8 mouse cellular contexts compared by ENCODE assay signal in genomic region chr7:17066412-17066811, GRCm38 (mm10). TPM values are rescaled to one million over a fixed set of nuclear protein-coding genes. Genes with fewer than 3 reads are reported as not detected.
DNase-seq lines count a peak whose midpoint lies in the region; ATAC-seq and TF ChIP-seq lines count a peak whose summit lies in the region.

No protein-coding gene starts in this region.

- ATAC-seq in forebrain, embryonic 11.5 days (replicated peaks; ENCODE audit: low FRiP score) = no peak
- ATAC-seq in forebrain, embryonic 15.5 days (replicated peaks) = no peak
- ATAC-seq in common myeloid progenitor, adult 5-6 weeks (replicated peaks; ENCODE audit: low read depth, poor library complexity, severe bottlenecking) = peak; percentile 88

- H3K9ac ChIP-seq in forebrain, embryonic 11.5 days (ENCODE audit: low read length) = no peak overlapping the region
- no peak overlapping the region for H3K9ac ChIP-seq in forebrain, embryonic 15.5 days (replicated peaks)
- no peak overlapping the region for H3K9ac ChIP-seq in heart, adult 2 months (ENCODE audit: low read depth, low read length)

- H3K4me3 ChIP-seq in forebrain, embryonic 11.5 days (ENCODE audit: low read depth, low read length) = no peak overlapping the region
- no peak overlapping the region for H3K4me3 ChIP-seq in forebrain, embryonic 15.5 days
- H3K4me3 ChIP-seq in heart, adult 2 months = no peak overlapping the region

- TF ChIP-seq EP300 in heart, adult 2 months (IDR thresholded peaks at IDR 0.05; ENCODE audit: insufficient read depth, low read depth, low read length) = peak; percentile 73; the same call in 1 of the 2 replicates

- H3K79me2 ChIP-seq in heart, adult 2 months (replicated peaks; ENCODE audit: control insufficient read depth, insufficient read depth, low read length) = no peaks in the 10 kb centered on the region

- H3K4me2 ChIP-seq in forebrain, embryonic 11.5 days (ENCODE audit: low read depth, low read length, severe bottlenecking) = no peak overlapping the region
- H3K4me2 ChIP-seq in forebrain, embryonic 15.5 days (replicated peaks) = no peak overlapping the region

- DNase-seq in forebrain, embryonic 11.5 days (ENCODE audit: low spot score) = peak; percentile 88
- DNase-seq in R1 (ENCODE audit: low read depth, low spot score) = peak; percentile 77
- peak; percentile 72 to 93 for DNase-seq in heart, adult 2 months
- DNase-seq in layer of hippocampus, postnatal 10 days (ENCODE audit: low spot score in 2 of 2) = peak; percentile 90 to 93
- peak; percentile 95 for DNase-seq in lung, postnatal 36 days
- DNase-seq in spleen, postnatal 4 days (ENCODE audit: low spot score in 2 of 2) = peak; percentile 81 to 93

- TF ChIP-seq POLR2A in heart, adult 2 months (IDR thresholded peaks at IDR 0.05; ENCODE audit: insufficient read depth, low read depth, low read length) = no peak

- TF ChIP-seq CTCF in heart, adult 2 months (IDR thresholded peaks at IDR 0.05) = peak; percentile 91

- peaks cover 2% of the 10 kb centered on the region; the same call in 1 of the 2 replicates for H3K4me1 ChIP-seq in forebrain, embryonic 11.5 days (replicated peaks; ENCODE audit: control insufficient read depth, insufficient read depth, low read length)
- H3K4me1 ChIP-seq in forebrain, embryonic 15.5 days = peaks cover 12% of the 10 kb centered on the region
- H3K4me1 ChIP-seq in heart, adult 2 months (ENCODE audit: control insufficient read depth, insufficient read depth, low read length) = peaks cover 6% of the 10 kb centered on the region

- WGBS in forebrain, embryonic 11.5 days = 11% methylated on average over 2 of the region's 2 CpGs
- WGBS in forebrain, embryonic 15.5 days = 3% methylated on average over 2 of the region's 2 CpGs
- WGBS in heart, adult 2 months = 0% methylated on average over 2 of the region's 2 CpGs

- H3K9me3 ChIP-seq in forebrain, embryonic 11.5 days (ENCODE audit: control insufficient read depth, low read length) = no peaks in the 10 kb centered on the region
- H3K9me3 ChIP-seq in forebrain, embryonic 15.5 days = no peaks in the 10 kb centered on the region

- H3K36me3 ChIP-seq in forebrain, embryonic 11.5 days (ENCODE audit: control insufficient read depth, insufficient read depth, low read length) = no peaks in the 10 kb centered on the region
- no peaks in the 10 kb centered on the region for H3K36me3 ChIP-seq in forebrain, embryonic 15.5 days
- no peaks in the 10 kb centered on the region for H3K36me3 ChIP-seq in heart, adult 2 months (ENCODE audit: control insufficient read depth, insufficient read depth, low read length)

- intact Hi-C loops in heart, adult 2 months (cut with DNase I) = loop anchor here (1.0 to 2.0 kb wide), 3 partner anchors 64 to 135 kb away; no protein-coding TSS in a partner anchor

- no peak overlapping the region for H3K27ac ChIP-seq in forebrain, embryonic 11.5 days (ENCODE audit: low read depth, low read length)
- H3K27ac ChIP-seq in forebrain, embryonic 15.5 days (replicated peaks) = no peak overlapping the region
- H3K27ac ChIP-seq in heart, adult 2 months = no peak overlapping the region

- H3K27me3 ChIP-seq in forebrain, embryonic 11.5 days (ENCODE audit: control insufficient read depth, insufficient read depth, low read length) = 0 out of 2 replicates have a peak, but pooled peaks cover 2% of the 10 kb centered on the region
- no peaks in the 10 kb centered on the region for H3K27me3 ChIP-seq in forebrain, embryonic 15.5 days
- no peaks in the 10 kb centered on the region for H3K27me3 ChIP-seq in heart, adult 2 months (ENCODE audit: control insufficient read depth, insufficient read depth, low read length)

RNA-seq across cellular contexts. Expression of gene Hif3a, which starts 4.2 kb away (rescaled TPM):
- polyA plus RNA-seq in forebrain, embryonic 11.5 days (2014; fragmentation: Nextera tagmentation; extraction: Ambion mirVana) = 8.6 and 10.4 TPM in 2 replicates
- 4.3 and 4.9 TPM in 2 replicates for polyA plus RNA-seq in forebrain, embryonic 15.5 days (2015; fragmentation: Nextera tagmentation; extraction: Ambion mirVana)
- total RNA-seq in common myeloid progenitor, adult 5-6 weeks (2017) = 0.82 and 2.2 TPM in 2 replicates
- total RNA-seq in heart, adult 2 months (2021) = 1 to 10 TPM; 1.9 to 3.0 TPM
- 1.6 and 2.5 TPM in 2 replicates for polyA plus RNA-seq in heart, adult 2 months (2012; rRNA removed)
- 10 to 100 TPM in 1 of 2 experiments, 1 to 10 TPM in 1; 7.4 to 10.1 TPM for total RNA-seq in layer of hippocampus, postnatal 10 days (2021)

RNA-seq across cellular contexts. Expression of gene Psg16, which starts 7.4 kb away (rescaled TPM):
- polyA plus RNA-seq in forebrain, embryonic 11.5 days (2014; fragmentation: Nextera tagmentation; extraction: Ambion mirVana) = 0.39 TPM in 1 of 2 replicates, not detected in the other
- 1.7 and 2.7 TPM in 2 replicates for polyA plus RNA-seq in forebrain, embryonic 15.5 days (2015; fragmentation: Nextera tagmentation; extraction: Ambion mirVana)
- total RNA-seq in common myeloid progenitor, adult 5-6 weeks (2017) = 1.0 TPM in 1 of 2 replicates, not detected in the other
- total RNA-seq in heart, adult 2 months (2021) = under 1 TPM; 0.10 to 0.16 TPM
- 0.06 TPM in 1 of 2 replicates, not detected in the other for polyA plus RNA-seq in heart, adult 2 months (2012; rRNA removed)
- 1 to 10 TPM; 4.1 to 5.0 TPM for total RNA-seq in layer of hippocampus, postnatal 10 days (2021)

RNA-seq across cellular contexts. Expression of gene Ppp5c, which starts 38.7 kb away (rescaled TPM):
- 123 and 132 TPM in 2 replicates for polyA plus RNA-seq in forebrain, embryonic 11.5 days (2014; fragmentation: Nextera tagmentation; extraction: Ambion mirVana)
- polyA plus RNA-seq in forebrain, embryonic 15.5 days (2015; fragmentation: Nextera tagmentation; extraction: Ambion mirVana) = 103 and 111 TPM in 2 replicates
- 75.0 and 99.0 TPM in 2 replicates for total RNA-seq in common myeloid progenitor, adult 5-6 weeks (2017)
- total RNA-seq in heart, adult 2 months (2021) = 100 to 1,000 TPM in 1 of 2 experiments, 10 to 100 TPM in 1; 89.0 to 104 TPM
- polyA plus RNA-seq in heart, adult 2 months (2012; rRNA removed) = 157 and 163 TPM in 2 replicates
- 100 to 1,000 TPM; 142 to 148 TPM for total RNA-seq in layer of hippocampus, postnatal 10 days (2021)
